Mouse (Mus musculus) midbrain, embryonic 12.5 days (tissue): ENCODE results near the gene Faap100. TPM values are rescaled to one million over a fixed set of nuclear protein-coding genes. Genes with fewer than 3 reads are reported as not detected.

Source experiments
- ATAC-seq: fragments of 200-750 bp; cut with Nextera tagmentation; 2 replicates; pipeline ENCODE4 v1.8.0; 2017; ENCODE audit warnings: low read depth, moderate TSS enrichment, moderate library complexity; ENCODE audit not compliant: low FRiP score
- H3K27ac ChIP-seq: fragments of 300-500 bp; sonication (generic); replicated peaks from 2 replicates; pipeline ENCODE4 v1.5.1; 2016; ENCODE audit warnings: mild to moderate bottlenecking
- H3K27me3 ChIP-seq: fragments of 300-500 bp; sonication (generic); 2 replicates; pipeline ENCODE4 v1.6.1; 2016; ENCODE audit warnings: mild to moderate bottlenecking
- H3K36me3 ChIP-seq: fragments of 300-500 bp; sonication (generic); 2 replicates; pipeline ENCODE4 v1.6.1; 2016
- H3K4me1 ChIP-seq: fragments of 300-500 bp; sonication (generic); 2 replicates; pipeline ENCODE4 v1.6.1; 2016
- H3K4me2 ChIP-seq: fragments of 300-500 bp; sonication (generic); replicated peaks from 2 replicates; pipeline ENCODE4 v1.6.1; 2016; ENCODE audit warnings: mild to moderate bottlenecking, moderate library complexity
- H3K4me3 ChIP-seq: fragments of 300-500 bp; sonication (generic); 2 replicates; pipeline ENCODE4 v1.5.1; 2016; ENCODE audit warnings: mild to moderate bottlenecking
- H3K9ac ChIP-seq: fragments of 300-500 bp; sonication (generic); replicated peaks from 2 replicates; pipeline ENCODE4 v1.6.1; 2016; ENCODE audit warnings: mild to moderate bottlenecking, moderate library complexity
- H3K9me3 ChIP-seq: fragments of 300-500 bp; sonication (generic); 2 replicates; pipeline ENCODE4 v1.6.1; 2016; ENCODE audit warnings: mild to moderate bottlenecking
- WGBS: fragments of 180-500 bp; shearing (Covaris S2); methylation state at CpG from one replicate; pipeline ENCODE4 v1.1.7; 2016; 5-methylcytosine and 5-hydroxymethylcytosine counted together
- microRNA-seq: library from miRNA; unstranded; fragments of <30 nt; microRNA quantifications from one replicate; pipeline ENCODE4, GENCODE M21; 2017
- polyA plus RNA-seq: library from polyadenylated mRNA; unstranded; fragments of >200 nt; fragmentation: Nextera tagmentation; extraction: Ambion mirVana; gene quantifications from 2 replicates; pipeline ENCODE4 v1.2.1, GENCODE M21; 2016

Faap100 gene
- polyA plus RNA-seq, 1 experiment from 2014 or later, result 51.3 TPM

GRCm38 (mm10) chr11:120339978-120340513, 38.5 kb downstream of the Faap100 start:
- no peak overlapping the region for H3K4me3 ChIP-seq
- ATAC-seq, result no peak
- no peaks in the 10 kb centered on the region for H3K27me3 ChIP-seq
- no peak overlapping the region for H3K4me2 ChIP-seq
- 91% methylated on average over 10 of the region's 10 CpGs for WGBS
- no peak overlapping the region for H3K9ac ChIP-seq
- H3K4me1 ChIP-seq, result peaks cover 2% of the 10 kb centered on the region
- H3K9me3 ChIP-seq, result no peaks in the 10 kb centered on the region
- peaks cover 2% of the 10 kb centered on the region for H3K36me3 ChIP-seq
- H3K27ac ChIP-seq, result no peak overlapping the region

- no peak overlapping the region for H3K4me2 ChIP-seq
- WGBS, result 75% methylated on average over 3 of the region's 3 CpGs
- no peaks in the 10 kb centered on the region for H3K27me3 ChIP-seq
- no peaks in the 10 kb centered on the region for H3K4me1 ChIP-seq
- no peak for ATAC-seq
- H3K27ac ChIP-seq, result no peak overlapping the region
- H3K36me3 ChIP-seq, result no peaks in the 10 kb centered on the region
- no peak overlapping the region for H3K9ac ChIP-seq
- no peak overlapping the region for H3K4me3 ChIP-seq
- peaks cover 3% of the 10 kb centered on the region; the same call in 1 of the 2 replicates for H3K9me3 ChIP-seq
Measured at GRCm38 (mm10) chr11:120338786-120339185, 39.8 kb downstream of the Faap100 start.

GRCm38 (mm10) chr11:120337447-120337846, 41.1 kb downstream of the Faap100 start:
- Histone ChIP-seq H3K4me3 (no peak overlapping the region), H3K9me3 (peaks cover 3% of the 10 kb centered on the region; the same call in 1 of the 2 replicates), H3K9ac (no peak overlapping the region), H3K27ac (no peak overlapping the region), H3K36me3 (no peaks in the 10 kb centered on the region), H3K4me2 (no peak overlapping the region), H3K27me3 (no peaks in the 10 kb centered on the region), H3K4me1 (no peaks in the 10 kb centered on the region)
- 25% methylated on average over 2 of the region's 2 CpGs for WGBS
- ATAC-seq, result no peak

- H3K4me2 ChIP-seq, result no peak overlapping the region
- peaks cover 3% of the 10 kb centered on the region; the same call in 1 of the 2 replicates for H3K9me3 ChIP-seq
- H3K27me3 ChIP-seq, result no peaks in the 10 kb centered on the region
- no peak overlapping the region for H3K9ac ChIP-seq
- 87% methylated on average over 6 of the region's 6 CpGs for WGBS
- no peak for ATAC-seq
- no peaks in the 10 kb centered on the region for H3K36me3 ChIP-seq
- no peak overlapping the region for H3K27ac ChIP-seq
- no peak overlapping the region for H3K4me3 ChIP-seq
- H3K4me1 ChIP-seq, result no peaks in the 10 kb centered on the region
Measured at GRCm38 (mm10) chr11:120335431-120336021, 43.0 kb downstream of the Faap100 start.

- 0 out of 2 replicates have a peak, but pooled peaks cover 2% of the 10 kb centered on the region for H3K9me3 ChIP-seq
- no peak overlapping the region for H3K4me3 ChIP-seq
- H3K4me2 ChIP-seq, result no peak overlapping the region
- no peaks in the 10 kb centered on the region for H3K36me3 ChIP-seq
- ATAC-seq, result no peak
- H3K4me1 ChIP-seq, result peaks cover 19% of the 10 kb centered on the region
- no peaks in the 10 kb centered on the region for H3K27me3 ChIP-seq
- H3K9ac ChIP-seq, result no peak overlapping the region
- H3K27ac ChIP-seq, result no peak overlapping the region
- 96% methylated on average over 10 of the region's 10 CpGs for WGBS
Measured at GRCm38 (mm10) chr11:120320156-120320555, 58.4 kb downstream of the Faap100 start.

GRCm38 (mm10) chr11:120319310-120319709, 59.3 kb downstream of the Faap100 start:
- no peaks in the 10 kb centered on the region for H3K27me3 ChIP-seq
- 88% methylated on average over 5 of the region's 5 CpGs for WGBS
- no peak overlapping the region for H3K4me2 ChIP-seq
- no peak overlapping the region for H3K4me3 ChIP-seq
- H3K36me3 ChIP-seq, result no peaks in the 10 kb centered on the region
- ATAC-seq, result no peak
- 0 out of 2 replicates have a peak, but pooled peaks cover 2% of the 10 kb centered on the region for H3K9me3 ChIP-seq
- H3K4me1 ChIP-seq, result peaks cover 28% of the 10 kb centered on the region
- H3K27ac ChIP-seq, result no peak overlapping the region
- no peak overlapping the region for H3K9ac ChIP-seq

Small RNAs within 50 kb of the gene (microRNA-seq; reads per million reads assigned to microRNA genes)
- not detected for gene Gm23419
- gene Mir6935, result 4.9 reads per million, percentile 18 among the genes with 10 or more reads in this experiment

Other genes starting within 250 kb of the Faap100 start
- 105 and 106 TPM in 2 replicates for gene Slc38a10, start 227.4 kb downstream of the Faap100 start, polyA plus RNA-seq
- 25.1 and 26.1 TPM in 2 replicates for gene Bahcc1, start 145.8 kb downstream of the Faap100 start, polyA plus RNA-seq
- gene Actg1, start 30.2 kb downstream of the Faap100 start, polyA plus RNA-seq, result 3,175 and 3,231 TPM in 2 replicates
- 1.4 and 1.5 TPM in 2 replicates for gene Fscn2, start 17.2 kb downstream of the Faap100 start, polyA plus RNA-seq
- gene Nploc4, start 58.9 kb upstream of the Faap100 start, polyA plus RNA-seq, result 51.8 and 54.6 TPM in 2 replicates
- gene Tspan10, start 63.9 kb upstream of the Faap100 start, polyA plus RNA-seq, result not detected in 2 replicates
- 0.20 TPM in 1 of 2 replicates, not detected in the other for gene Pde6g, start 74.7 kb upstream of the Faap100 start, polyA plus RNA-seq
- gene Oxld1, start 79.3 kb upstream of the Faap100 start, polyA plus RNA-seq, result 11.7 and 11.9 TPM in 2 replicates
- 30.1 and 35.1 TPM in 2 replicates for gene Ccdc137, start 79.4 kb upstream of the Faap100 start, polyA plus RNA-seq
- gene Arl16, start 88.8 kb upstream of the Faap100 start, polyA plus RNA-seq, result 56.4 and 58.8 TPM in 2 replicates
- 112 and 118 TPM in 2 replicates for gene Mrpl12, start 105.8 kb upstream of the Faap100 start, polyA plus RNA-seq
- gene Slc25a10, start 113.1 kb upstream of the Faap100 start, polyA plus RNA-seq, result 37.7 and 38.8 TPM in 2 replicates
- gene Gcgr, start 151.9 kb upstream of the Faap100 start, polyA plus RNA-seq, result 0.18 and 0.29 TPM in 2 replicates
- gene Mcrip1, start 171.0 kb upstream of the Faap100 start, polyA plus RNA-seq, result 212 and 232 TPM in 2 replicates
- not detected in 2 replicates for gene Ppp1r27, start 172.4 kb upstream of the Faap100 start, polyA plus RNA-seq
- 384 and 418 TPM in 2 replicates for gene P4hb, start 194.5 kb upstream of the Faap100 start, polyA plus RNA-seq
- 504 and 557 TPM in 2 replicates for gene Arhgdia, start 202.9 kb upstream of the Faap100 start, polyA plus RNA-seq
- 652 and 655 TPM in 2 replicates for gene Alyref, start 219.6 kb upstream of the Faap100 start, polyA plus RNA-seq
- 165 and 182 TPM in 2 replicates for gene Anapc11, start 219.7 kb upstream of the Faap100 start, polyA plus RNA-seq
- 0.98 TPM in 1 of 2 replicates, not detected in the other for gene Npb, start 229.7 kb upstream of the Faap100 start, polyA plus RNA-seq
- 148 and 157 TPM in 2 replicates for gene Pcyt2, start 239.2 kb upstream of the Faap100 start, polyA plus RNA-seq
- gene Sirt7, start 246.5 kb upstream of the Faap100 start, polyA plus RNA-seq, result 40.4 and 48.2 TPM in 2 replicates